Mouse (Mus musculus) heart, postnatal 0 days (tissue): Measurements from ENCODE around the gene Nucks1.

Experiments
- CTCF ChIP-seq: IDR thresholded peaks from 2 replicates; pipeline ENCODE4 v1.5.1; 2016; ENCODE audit warnings: antibody characterized with exemption, control low read depth, low read depth
- EP300 ChIP-seq: IDR thresholded peaks from 2 replicates; pipeline ENCODE4 v1.6.1; 2016; ENCODE audit warnings: antibody characterized with exemption, low read depth

- TF ChIP-seq CTCF (peak; percentile 90), EP300 (no peak)
Measured at GRCm38 (mm10) chr1:131981378-131982013, 71.2 kb downstream of the Nucks1 start.
